Mouse (Mus musculus): Measurements from ENCODE around the gene Zdhhc6.

Zdhhc6 gene

GRCm38 (mm10) chr19:55300525-55300924, 15.3 kb downstream of the Zdhhc6 start:
- DNase-seq (ENCODE audit: low spot score) = no peak

DNA sequence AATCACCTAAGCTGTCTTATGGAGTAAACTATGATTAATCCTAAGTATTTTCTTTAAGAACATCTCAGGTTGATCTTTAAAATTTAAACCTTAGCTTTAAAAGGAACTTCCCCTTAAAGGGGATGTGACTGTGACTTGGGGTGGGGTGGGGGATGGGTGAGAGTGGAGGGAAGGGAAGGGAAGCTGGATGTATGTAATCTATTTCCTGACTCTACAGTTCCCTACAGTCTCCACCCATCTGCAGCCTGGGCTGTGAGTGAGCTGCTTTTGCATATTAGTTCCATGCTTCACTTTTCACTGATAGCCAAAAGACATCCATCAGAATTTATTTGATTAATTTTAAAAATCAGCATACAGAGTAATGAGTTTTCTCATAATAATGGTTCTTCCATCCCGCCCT, 16.5 kb downstream of the Zdhhc6 start:
- no peak for DNase-seq (ENCODE audit: low spot score)

- DNase-seq (ENCODE audit: low spot score) = peak; percentile 76
Measured at GRCm38 (mm10) chr19:55297961-55298360, 17.9 kb downstream of the Zdhhc6 start.

- DNase-seq (ENCODE audit: low spot score) = no peak
Measured at GRCm38 (mm10) chr19:55297489-55297888, 18.3 kb downstream of the Zdhhc6 start.

DNA sequence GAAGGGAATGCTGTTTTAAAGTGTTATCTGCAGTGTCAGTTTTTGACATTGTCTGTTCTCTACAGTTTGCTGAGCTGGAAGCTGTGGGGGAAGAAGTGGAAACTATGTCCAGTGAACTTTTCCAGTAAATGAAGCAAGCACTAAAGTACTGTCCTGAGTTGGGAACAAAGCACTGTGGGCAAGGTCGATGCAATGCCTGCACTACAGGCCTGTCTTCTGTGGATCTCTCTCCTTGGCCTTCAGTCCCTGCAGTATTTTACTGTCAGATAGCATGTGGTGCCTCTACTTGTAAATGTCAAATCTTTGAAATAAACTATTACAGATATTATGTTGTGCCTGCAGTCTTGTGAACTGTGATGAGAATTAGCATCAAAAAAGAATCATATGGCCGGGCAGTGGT, 19.5 kb downstream of the Zdhhc6 start:
- DNase-seq (ENCODE audit: low spot score) = no peak

DNA sequence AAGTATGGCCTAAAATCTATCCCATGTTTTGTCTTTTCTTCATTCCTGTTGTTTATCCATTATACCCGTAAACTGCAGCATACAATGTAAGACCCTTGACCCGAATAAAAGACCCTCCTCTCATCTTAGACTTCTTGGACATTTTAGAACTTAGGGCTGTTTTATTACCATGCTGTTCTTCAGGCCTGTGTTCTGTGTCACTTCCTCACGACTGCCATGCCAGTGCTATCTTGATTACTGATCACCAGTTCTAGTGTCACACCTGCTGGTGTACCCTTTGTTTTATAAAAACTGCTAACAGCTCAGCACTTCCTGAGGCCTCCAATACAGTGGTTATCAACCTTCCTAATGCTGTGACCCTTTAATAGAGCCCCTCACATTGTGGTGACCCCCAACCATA, 20.3 kb downstream of the Zdhhc6 start:
- no peak for DNase-seq (ENCODE audit: low spot score)

DNA sequence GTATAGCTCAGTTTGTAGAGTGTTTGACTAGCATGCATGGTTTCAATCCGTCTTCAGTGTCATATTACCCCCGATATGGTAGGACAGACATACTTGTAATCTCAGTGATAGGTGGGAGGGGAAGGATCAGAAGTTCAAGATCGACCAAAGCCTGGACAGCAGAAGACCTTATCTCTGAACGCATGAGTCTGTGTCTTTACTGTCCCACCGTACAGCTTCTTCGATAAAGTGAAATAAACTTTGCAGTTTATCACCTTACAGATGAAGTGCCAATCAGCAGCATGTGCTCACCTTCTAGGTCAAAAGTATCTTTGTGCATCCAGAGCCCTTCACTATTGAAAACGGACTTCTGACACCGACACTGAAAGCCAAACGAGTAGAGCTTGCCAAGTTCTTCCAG, 20.8 kb downstream of the Zdhhc6 start:
- no peak for DNase-seq (ENCODE audit: low spot score)

DNA sequence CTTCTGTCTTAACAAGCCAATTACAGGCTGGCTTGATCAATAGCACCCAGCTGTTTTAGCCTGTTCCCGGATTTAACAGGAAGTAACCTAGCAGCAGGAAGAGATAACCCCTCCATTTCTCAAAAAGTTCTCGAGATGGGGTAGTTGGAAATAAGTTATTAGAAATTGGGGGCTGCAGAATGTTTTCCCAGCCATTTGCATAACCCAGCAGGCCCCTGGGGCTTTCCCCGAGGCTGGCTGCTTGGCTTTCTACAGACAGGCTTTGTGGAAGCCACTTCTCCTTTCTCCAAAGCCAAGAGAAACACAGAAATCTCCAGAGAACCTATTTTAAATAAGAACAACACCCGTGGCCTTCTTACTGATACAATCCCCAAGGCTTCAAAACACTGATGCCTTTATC, 22.7 kb downstream of the Zdhhc6 start:
- peak; percentile 14 for DNase-seq (ENCODE audit: low spot score)

GRCm38 (mm10) chr19:55292210-55292850, 23.5 kb downstream of the Zdhhc6 start:
- peak; percentile 14 for DNase-seq (ENCODE audit: low spot score)

DNA sequence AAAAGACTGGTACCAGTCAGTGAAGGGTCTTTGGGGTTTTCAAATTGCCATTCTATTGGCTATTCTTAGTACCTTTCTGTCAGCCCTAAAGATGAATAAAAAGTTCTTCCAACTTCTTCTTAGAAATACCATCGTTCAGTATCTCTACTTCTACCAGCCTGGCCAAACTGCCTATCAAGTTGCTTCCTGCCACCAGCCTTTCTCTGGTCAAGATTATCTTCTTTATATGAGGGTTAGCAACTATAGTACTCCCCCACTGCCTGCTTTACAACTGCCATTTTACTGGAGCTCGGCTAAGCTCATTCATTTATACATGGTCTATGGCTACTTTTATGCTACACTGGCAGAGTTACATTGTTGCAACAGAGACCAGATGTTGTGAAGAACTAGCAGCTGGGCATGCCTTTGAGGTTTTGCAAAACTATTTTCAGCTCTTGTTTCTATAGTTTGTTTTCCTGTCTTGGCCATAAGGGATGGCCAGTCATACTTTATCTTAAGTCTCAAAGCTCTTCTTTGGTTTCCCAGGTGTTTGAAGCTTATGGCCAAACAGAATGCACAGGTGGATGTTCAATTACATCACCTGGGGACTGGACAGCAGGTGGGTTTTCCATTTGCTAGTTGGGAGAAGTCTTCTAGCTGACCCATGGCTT, 25.1 kb downstream of the Zdhhc6 start:
- no peak for DNase-seq (ENCODE audit: low spot score)

DNA sequence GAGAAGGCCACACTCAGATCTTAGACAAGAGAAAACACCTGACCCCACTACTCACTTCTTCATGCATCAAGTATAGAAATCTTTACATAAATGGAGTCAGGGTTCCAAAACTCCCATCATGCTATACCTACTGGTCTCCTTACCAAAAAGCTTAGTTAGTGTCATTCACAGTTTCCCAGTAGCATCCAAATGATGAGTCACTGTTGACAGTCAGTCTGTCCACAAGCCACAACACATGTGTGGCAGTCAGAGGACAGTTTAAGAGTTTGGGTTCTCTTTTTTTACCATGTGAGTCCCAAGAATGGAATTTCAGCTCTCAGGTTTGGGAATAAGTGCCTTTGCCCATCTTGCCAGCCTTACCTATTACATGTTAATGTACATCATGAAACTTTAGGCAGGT, 26.9 kb downstream of the Zdhhc6 start:
- no peak for DNase-seq (ENCODE audit: low spot score)

GRCm38 (mm10) chr19:55286034-55286433, 29.8 kb downstream of the Zdhhc6 start:
- DNase-seq (ENCODE audit: low spot score) = no peak

DNA sequence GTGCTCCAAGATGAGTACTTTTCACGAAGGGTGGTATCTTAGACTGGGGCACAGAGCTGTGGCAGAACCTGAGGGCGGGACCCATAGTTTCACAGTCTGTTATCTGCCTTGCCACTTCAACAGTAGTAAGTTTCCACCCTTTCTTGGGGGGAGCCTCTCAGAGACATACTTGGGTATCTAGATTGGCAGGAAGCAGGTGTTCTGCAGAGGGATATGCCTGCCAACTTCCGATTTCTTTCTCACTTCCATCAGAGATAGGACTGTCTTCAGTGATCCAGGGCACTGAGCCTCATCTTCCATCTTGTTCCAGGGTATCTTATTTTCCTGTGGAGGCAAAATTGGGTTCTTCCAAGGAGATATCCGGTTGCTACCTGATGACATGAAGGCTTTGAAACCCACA, 31.7 kb downstream of the Zdhhc6 start:
- no peak for DNase-seq (ENCODE audit: low spot score)

- no peak for DNase-seq (ENCODE audit: low spot score)
Measured at GRCm38 (mm10) chr19:55276770-55277169, 39.1 kb downstream of the Zdhhc6 start.

GRCm38 (mm10) chr19:55276100-55276499, 39.7 kb downstream of the Zdhhc6 start:
- no peak for DNase-seq (ENCODE audit: low spot score)

GRCm38 (mm10) chr19:55273340-55273739, 42.5 kb downstream of the Zdhhc6 start:
- DNase-seq (ENCODE audit: low spot score) = no peak

GRCm38 (mm10) chr19:55271448-55271847, 44.4 kb downstream of the Zdhhc6 start:
- DNase-seq (ENCODE audit: low spot score) = no peak

GRCm38 (mm10) chr19:55269051-55269450, 46.8 kb downstream of the Zdhhc6 start:
- no peak for DNase-seq (ENCODE audit: low spot score)

DNA sequence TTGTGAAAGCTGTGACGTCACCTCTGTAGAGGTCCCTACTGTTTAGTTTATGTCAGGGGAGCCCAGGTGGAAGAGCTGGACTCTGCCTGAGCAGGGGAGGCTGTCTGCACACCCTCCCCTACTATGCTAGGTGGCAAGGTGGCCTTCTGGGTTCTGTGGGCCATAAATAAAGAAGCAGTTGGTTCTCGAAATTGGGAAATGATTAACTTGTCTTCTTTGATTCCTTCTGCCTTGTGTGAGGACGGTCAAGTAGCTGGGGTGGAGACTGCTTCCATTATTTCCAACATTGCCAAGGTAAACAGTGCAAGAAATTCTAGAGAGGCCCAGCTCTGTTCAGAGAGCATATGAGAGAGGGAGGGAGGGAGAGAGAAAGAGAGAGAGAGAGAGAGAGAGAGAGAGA, 47.7 kb downstream of the Zdhhc6 start:
- DNase-seq (ENCODE audit: low spot score) = peak; percentile 42

GRCm38 (mm10) chr19:55266786-55267185, 49.0 kb downstream of the Zdhhc6 start:
- no peak for DNase-seq (ENCODE audit: low spot score)

DNA sequence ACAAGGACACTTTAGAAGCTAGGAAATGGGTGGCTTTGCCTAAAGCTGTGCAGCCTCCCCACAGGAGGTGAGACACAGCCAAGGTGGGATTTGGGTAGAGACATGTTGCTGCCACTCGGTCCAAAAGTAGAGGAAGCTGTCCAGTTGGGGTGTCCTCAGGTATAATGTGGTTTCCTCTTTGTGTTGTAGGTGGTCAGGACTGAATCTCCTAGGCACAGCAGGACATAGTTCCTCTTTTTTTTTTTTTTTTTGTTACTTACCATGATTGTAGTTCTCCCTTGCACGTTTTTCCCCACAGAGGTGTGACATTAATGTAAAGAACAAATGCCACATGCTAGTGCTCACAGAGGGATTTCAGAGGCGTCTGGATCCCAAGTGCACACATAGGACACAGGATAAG, 50.6 kb downstream of the Zdhhc6 start:
- no peak for DNase-seq (ENCODE audit: low spot score)

DNA sequence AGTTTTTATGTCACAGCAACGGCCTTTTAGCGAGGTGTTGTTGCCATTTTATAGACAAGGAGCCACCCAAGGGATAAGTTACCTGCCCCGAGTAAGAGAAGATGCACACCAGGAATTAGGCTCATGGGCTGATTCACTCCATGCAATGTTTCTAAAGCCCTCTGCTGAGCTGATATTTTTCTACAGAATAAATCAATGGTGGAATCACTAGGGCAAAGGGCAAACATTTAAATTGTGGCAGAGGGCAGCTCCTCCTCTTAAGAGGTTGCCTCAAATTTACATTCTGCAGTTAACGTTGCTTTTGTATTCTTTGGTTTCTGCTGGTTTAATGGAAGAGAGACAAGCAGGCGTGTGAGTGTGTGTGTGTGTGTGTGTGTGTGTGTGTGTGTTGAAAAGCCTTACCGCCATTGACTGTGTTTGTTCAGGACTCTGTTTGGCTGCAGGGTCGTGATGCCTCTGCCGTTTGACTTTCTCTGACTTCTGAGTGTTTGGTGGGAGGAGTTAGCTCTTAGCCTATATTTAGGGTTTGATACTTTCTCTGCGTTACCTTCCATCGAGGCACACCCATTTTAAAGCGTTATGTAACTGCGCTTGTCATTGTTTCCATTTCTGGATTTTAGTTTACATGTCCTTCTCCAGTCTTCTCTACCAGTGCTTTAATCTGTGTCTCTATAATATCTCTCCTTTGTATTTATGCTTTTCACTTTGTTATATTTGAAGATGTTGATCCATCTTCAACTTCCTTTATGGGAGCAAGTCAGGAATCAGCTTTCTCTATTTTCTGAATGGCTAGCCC, 55.2 kb downstream of the Zdhhc6 start:
- DNase-seq (ENCODE audit: low spot score) = no peak

DNA sequence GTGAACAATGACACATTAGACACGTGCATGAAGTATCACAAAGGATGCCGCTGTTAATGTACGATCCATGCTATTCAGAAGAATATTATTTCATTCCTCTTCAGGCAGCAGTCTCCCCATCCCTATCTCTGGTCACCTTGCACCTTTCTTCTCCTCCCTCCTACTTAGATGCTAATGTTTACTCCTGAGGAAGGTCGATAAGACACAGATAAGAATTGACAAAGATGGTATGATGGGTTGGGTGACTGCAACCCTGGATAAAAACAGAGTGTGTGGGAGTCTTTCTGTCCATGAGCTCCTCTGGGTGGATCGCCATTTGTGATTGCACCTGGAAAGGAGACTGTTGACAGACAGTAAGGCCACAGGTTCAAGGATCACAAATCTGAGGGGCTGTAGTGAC, 57.3 kb downstream of the Zdhhc6 start:
- no peak for DNase-seq (ENCODE audit: low spot score)
